11 mouse cellular contexts compared by ENCODE assay signal in genomic region chr4:139555951-139556350, GRCm38 (mm10). TPM values are rescaled to one million over a fixed set of nuclear protein-coding genes. Genes with fewer than 3 reads are reported as not detected.
DNase-seq lines count a peak whose midpoint lies in the region; ATAC-seq and TF ChIP-seq lines count a peak whose summit lies in the region.
"Had no signal": no experiment of that assay in that cellular context is flagged by ENCODE, and none has a peak within 500 bp of the region (broad histone marks: within the 10 kb centered on the region; RNA-seq: fewer than 3 reads in every experiment).

No protein-coding gene starts in this region.

- ATAC-seq in liver, embryonic 13.5 days (ENCODE audit: low read depth), result 0 out of 2 replicates have a peak, but pooled peaks have one; percentile 23

- no peak for TF ChIP-seq POLR2A in thymus, adult 2 months (IDR thresholded peaks at IDR 0.05; ENCODE audit: control insufficient read depth, extremely low read depth, insufficient read depth, low read length, poor library complexity)

- no peak overlapping the region for H3K4me2 ChIP-seq in liver, embryonic 13.5 days
- H3K4me2 ChIP-seq: embryonic facial prominence, embryonic 15.5 days had no signal

- no peak overlapping the region for H3K9ac ChIP-seq in liver, embryonic 13.5 days
- H3K9ac ChIP-seq: embryonic facial prominence, embryonic 15.5 days had no signal

- H3K36me3 ChIP-seq in liver, embryonic 13.5 days, result no peaks in the 10 kb centered on the region
- H3K36me3 ChIP-seq in thymus, adult 2 months (ENCODE audit: control insufficient read depth, insufficient read depth, low read length), result no peaks in the 10 kb centered on the region
- H3K36me3 ChIP-seq: embryonic facial prominence, embryonic 15.5 days; G1E had no signal

- H3K4me3 ChIP-seq in liver, embryonic 13.5 days (replicated peaks), result no peak overlapping the region
- H3K4me3 ChIP-seq in thymus, adult 2 months (ENCODE audit: control insufficient read depth, insufficient read depth, low read length), result no peak overlapping the region
- H3K4me3 ChIP-seq: embryonic facial prominence, embryonic 15.5 days had no signal

- H3K4me1 ChIP-seq in liver, embryonic 13.5 days (replicated peaks), result no peaks in the 10 kb centered on the region
- H3K4me1 ChIP-seq in thymus, adult 2 months (replicated peaks; ENCODE audit: control insufficient read depth, insufficient read depth, low read length), result no peaks in the 10 kb centered on the region
- H3K4me1 ChIP-seq: embryonic facial prominence, embryonic 15.5 days had no signal

- no peaks in the 10 kb centered on the region for H3K9me3 ChIP-seq in liver, embryonic 13.5 days (replicated peaks)
- H3K9me3 ChIP-seq: embryonic facial prominence, embryonic 15.5 days; G1E had no signal

- 51% methylated on average over 19 of the region's 19 CpGs for WGBS in liver, embryonic 13.5 days (ENCODE audit: insufficient replicate concordance)
- WGBS in thymus, adult 2 months, result 70% methylated on average over 19 of the region's 19 CpGs

- no peak overlapping the region for H3K27ac ChIP-seq in liver, embryonic 13.5 days
- H3K27ac ChIP-seq in thymus, adult 2 months (ENCODE audit: control insufficient read depth, insufficient read depth, low read length), result no peak overlapping the region
- H3K27ac ChIP-seq: embryonic facial prominence, embryonic 15.5 days had no signal

- peak; percentile 45 to 70 for DNase-seq in cerebellum, postnatal 25 days
- no peak for DNase-seq in cerebellum, adult 9-10 months
- DNase-seq in retina, postnatal 1 day, result peak; percentile 29
- DNase-seq in retina, embryonic 14.5 days (ENCODE audit: low spot score), result no peak
- no peak for DNase-seq in liver, embryonic 13.5 days
- no peak for DNase-seq in thymus, adult 2 months
- DNase-seq in c-Kit-positive CD71-positive TER-119-positive erythroid progenitor cells, embryonic 14.5 days (ENCODE audit: low spot score), result no peak
- DNase-seq in B cell, adult 2 months, result no peak

- no peaks in the 10 kb centered on the region for H3K27me3 ChIP-seq in liver, embryonic 13.5 days
- no peaks in the 10 kb centered on the region for H3K27me3 ChIP-seq in thymus, adult 2 months (ENCODE audit: control insufficient read depth, insufficient read depth, low read length)
- H3K27me3 ChIP-seq: embryonic facial prominence, embryonic 15.5 days had no signal

- no peak for TF ChIP-seq CTCF in thymus, adult 2 months (IDR thresholded peaks at IDR 0.05; ENCODE audit: borderline replicate concordance, control insufficient read depth, extremely low read depth, insufficient read depth, low read length, poor library complexity)

RNA-seq across cellular contexts. Expression of gene Iffo2, which starts 25.6 kb away (rescaled TPM):
- 1.0 and 1.1 TPM in 2 replicates for polyA plus RNA-seq in liver, embryonic 13.5 days (2015; fragmentation: Nextera tagmentation; extraction: Ambion mirVana)
- polyA plus RNA-seq in thymus, adult 2 months (2012; rRNA removed), result 5.4 and 5.8 TPM in 2 replicates

RNA-seq across cellular contexts. Expression of gene Gm21969, which starts 47.0 kb away (rescaled TPM):
- polyA plus RNA-seq in liver, embryonic 13.5 days (2015; fragmentation: Nextera tagmentation; extraction: Ambion mirVana), result not detected in 2 replicates
- 0.04 TPM in 1 of 2 replicates, not detected in the other for polyA plus RNA-seq in thymus, adult 2 months (2012; rRNA removed)
- polyA plus RNA-seq: embryonic facial prominence, embryonic 15.5 days; neural tube, embryonic 14.5 days had no signal

Comparison
In these comparisons a context has a peak if more than half of its experiments do, and no peak if none do; other contexts are left out.
1. DNase-seq: peak in cerebellum, postnatal 25 days (2 of 2) and retina, postnatal 1 day (single experiment); none in cerebellum, adult 9-10 months (single experiment), retina, embryonic 14.5 days (single experiment), liver, embryonic 13.5 days (single experiment), thymus, adult 2 months (single experiment), c-Kit-positive CD71-positive TER-119-positive erythroid progenitor cells, embryonic 14.5 days (single experiment) and B cell, adult 2 months (0 of 2).